Mouse (Mus musculus) hindbrain, embryonic 13.5 days (tissue): Measurements from ENCODE around the gene Rpl13a. TPM values are rescaled to one million over a fixed set of nuclear protein-coding genes. Genes with fewer than 3 reads are reported as not detected.
"Not testable (repeated sequence)": the region's sequence is repeated elsewhere in the genome, so short reads cannot be mapped to it uniquely, and the experiment has no call there.

Experiments
- ATAC-seq: fragments of 200-750 bp; cut with Nextera tagmentation; 2 replicates; pipeline ENCODE4 v1.8.0; 2017; ENCODE audit warnings: moderate TSS enrichment; ENCODE audit not compliant: low FRiP score
- H3K27ac ChIP-seq: fragments of 300-500 bp; sonication (generic); 2 replicates; pipeline ENCODE4 v1.5.1; 2015; ENCODE audit warnings: inconsistent platforms, mild to moderate bottlenecking, moderate library complexity
- H3K27me3 ChIP-seq: fragments of 300-500 bp; sonication (generic); 2 replicates; pipeline ENCODE4 v1.6.1; 2015; ENCODE audit warnings: mild to moderate bottlenecking, inconsistent platforms
- H3K36me3 ChIP-seq: fragments of 300-500 bp; sonication (generic); 2 replicates; pipeline ENCODE4 v1.6.1; 2015; ENCODE audit warnings: mild to moderate bottlenecking, inconsistent platforms
- H3K4me1 ChIP-seq: fragments of 300-500 bp; sonication (generic); replicated peaks from 2 replicates; pipeline ENCODE4 v1.6.1; 2015; ENCODE audit warnings: inconsistent platforms
- H3K4me2 ChIP-seq: fragments of 300-500 bp; sonication (generic); 2 replicates; pipeline ENCODE4 v1.6.1; 2015; ENCODE audit warnings: inconsistent platforms, mild to moderate bottlenecking, moderate library complexity
- H3K4me3 ChIP-seq: fragments of 300-500 bp; sonication (generic); 2 replicates; pipeline ENCODE4 v1.5.1; 2015; ENCODE audit warnings: mild to moderate bottlenecking, inconsistent platforms
- H3K9ac ChIP-seq: fragments of 300-500 bp; sonication (generic); 2 replicates; pipeline ENCODE4 v1.6.1; 2015; ENCODE audit warnings: mild to moderate bottlenecking, inconsistent platforms
- H3K9me3 ChIP-seq: fragments of 300-500 bp; sonication (generic); 2 replicates; pipeline ENCODE4 v1.6.1; 2016; ENCODE audit warnings: inconsistent platforms
- WGBS: fragments of 180-500 bp; shearing (Covaris S2); methylation state at CpG from one replicate; pipeline ENCODE4 v1.1.7; 2015; 5-methylcytosine and 5-hydroxymethylcytosine counted together
- polyA plus RNA-seq: library from polyadenylated mRNA; unstranded; fragments of >200 nt; fragmentation: Nextera tagmentation; extraction: Ambion mirVana; gene quantifications from 2 replicates; pipeline ENCODE4 v1.2.1, GENCODE M21; 2015

Gene Rpl13a
- polyA plus RNA-seq, 1 experiment from 2014 or later: 846 TPM

DNA sequence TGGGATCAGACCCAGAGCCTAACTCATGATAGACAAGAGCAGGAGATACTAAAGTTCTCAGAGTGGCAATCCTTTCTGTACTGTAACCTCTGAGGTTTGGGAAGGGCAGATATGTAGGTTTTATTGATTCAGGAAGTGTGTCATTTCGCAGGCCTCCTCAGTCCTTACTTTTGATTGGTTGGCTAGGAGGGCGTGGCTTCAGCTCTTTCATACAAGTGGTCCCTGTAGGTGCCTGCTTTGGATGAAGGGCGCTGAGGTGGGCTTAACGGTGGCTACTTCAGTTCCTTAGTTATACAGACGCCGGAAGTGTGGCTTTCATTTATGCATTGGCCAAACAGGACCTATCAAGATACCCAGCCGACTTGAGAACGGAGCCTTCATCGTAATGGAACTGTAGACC lies 27.0 kb upstream of the Rpl13a start:
- Histone ChIP-seq H3K4me1 (peaks cover 23% of the 10 kb centered on the region), H3K27ac (peak overlapping the region; percentile 92; the same call in 1 of the 2 replicates), H3K4me2 (peak overlapping the region; percentile 55; the same call in 1 of the 2 replicates), H3K36me3 (peaks cover 40% of the 10 kb centered on the region), H3K9ac (peak overlapping the region; percentile 43; the same call in 1 of the 2 replicates), H3K4me3 (no peak overlapping the region), H3K9me3 (no peaks in the 10 kb centered on the region), H3K27me3 (no peaks in the 10 kb centered on the region)
- WGBS: 79% methylated on average over 9 of the region's 9 CpGs
- ATAC-seq: no peak

DNA sequence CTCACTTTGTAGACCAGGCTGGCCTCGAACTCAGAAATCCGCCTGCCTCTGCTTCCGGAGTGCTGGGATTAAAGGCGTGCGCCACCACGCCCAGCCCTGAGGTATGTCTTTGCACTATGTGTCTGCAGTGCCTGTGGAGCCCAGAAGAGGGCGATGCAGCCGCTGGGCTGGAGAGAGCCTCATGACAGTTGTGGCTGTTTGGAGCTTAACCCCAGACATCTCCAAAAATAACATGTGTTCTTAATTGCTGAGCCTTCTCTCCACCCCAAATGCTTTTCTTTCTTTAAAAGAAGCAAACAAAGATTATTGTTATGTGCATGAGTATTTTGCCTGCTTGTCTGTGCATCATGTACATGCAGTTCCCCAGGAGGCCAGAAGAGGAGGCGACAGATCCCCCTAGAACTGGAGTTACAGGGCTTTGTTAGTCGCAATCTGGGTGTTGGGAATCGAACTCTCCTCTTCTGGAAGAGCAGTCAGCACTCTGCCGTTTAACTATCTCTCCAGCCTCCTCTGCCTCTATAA lies 26.5 kb upstream of the Rpl13a start:
- Histone ChIP-seq H3K9me3 (no peaks in the 10 kb centered on the region), H3K4me2 (peak overlapping the region; percentile 55), H3K36me3 (peaks cover 34% of the 10 kb centered on the region), H3K27ac (peak overlapping the region; percentile 92), H3K4me3 (peak overlapping the region; percentile 48), H3K27me3 (no peaks in the 10 kb centered on the region), H3K9ac (peak overlapping the region; percentile 83), H3K4me1 (peaks cover 25% of the 10 kb centered on the region)
- 80% methylated on average over 12 of the region's 12 CpGs for WGBS
- ATAC-seq: peak; percentile 27; the same call in 1 of the 2 replicates

DNA sequence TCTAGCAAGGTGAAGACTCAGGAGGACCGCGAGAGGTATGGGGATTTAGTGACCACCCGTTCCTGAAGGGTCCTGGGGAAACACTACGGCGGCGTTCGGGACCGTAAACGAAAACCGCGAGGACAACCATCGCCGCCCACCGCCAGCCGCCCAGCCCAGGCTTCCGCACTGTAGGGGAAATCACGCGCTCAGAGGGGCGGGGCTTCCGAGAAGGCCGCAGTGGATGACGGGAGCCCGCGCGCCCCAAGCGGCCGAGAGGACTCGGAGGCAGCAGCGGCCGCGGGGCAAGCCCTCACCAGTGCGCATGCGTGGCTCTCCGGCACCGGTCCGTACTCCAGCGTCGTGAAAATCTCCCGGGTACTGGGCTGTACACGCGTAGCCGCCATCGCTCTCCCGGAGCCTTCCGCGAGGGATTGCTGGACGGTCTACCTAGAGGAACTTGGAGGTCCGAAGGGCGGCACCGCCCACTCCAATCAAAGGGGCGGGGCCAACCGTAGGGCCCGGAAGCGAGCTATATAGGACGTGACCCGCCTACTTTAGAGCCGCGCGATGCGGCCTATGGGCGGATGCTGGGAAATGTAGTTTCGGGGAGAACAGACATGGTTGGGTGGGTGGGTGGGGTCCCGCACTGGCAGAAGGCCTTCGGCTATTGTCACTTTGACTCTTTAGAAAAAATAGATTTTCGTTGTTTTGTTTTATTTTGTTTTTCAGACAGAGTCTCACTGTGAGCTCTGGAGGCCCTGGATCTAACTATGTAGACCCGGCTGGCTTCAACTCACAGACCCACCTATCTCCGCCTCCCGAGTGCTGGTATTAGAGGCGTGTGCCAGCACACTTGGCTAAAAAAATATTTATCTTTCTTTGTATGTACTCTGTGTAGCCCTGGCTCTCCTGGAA lies 25.8 kb upstream of the Rpl13a start, which contains the start of the genes Pih1d1 and Aldh16a1:
TSS of gene Pih1d1 (plus strand) at position 208 of the 897 bp plus-strand sequence.
TSS of gene Aldh16a1 (minus strand) at position 489 of the 897 bp plus-strand sequence.
- H3K27ac ChIP-seq: peak within 1 kb of the TSS; percentile 92
- peaks cover 27% of the 10 kb centered on the region for H3K36me3 ChIP-seq
- H3K9me3 ChIP-seq: no peaks in the 10 kb centered on the region
- WGBS: 4% methylated on average over 69 of the region's 69 CpGs
- peak within 1 kb of the TSS; percentile 83 for H3K9ac ChIP-seq
- H3K4me2 ChIP-seq: peak within 1 kb of the TSS; percentile 79
- no peaks in the 10 kb centered on the region for H3K27me3 ChIP-seq
- ATAC-seq: peak; percentile 97
- H3K4me3 ChIP-seq: peak within 1 kb of the TSS; percentile 48
- H3K4me1 ChIP-seq: peaks cover 25% of the 10 kb centered on the region

DNA sequence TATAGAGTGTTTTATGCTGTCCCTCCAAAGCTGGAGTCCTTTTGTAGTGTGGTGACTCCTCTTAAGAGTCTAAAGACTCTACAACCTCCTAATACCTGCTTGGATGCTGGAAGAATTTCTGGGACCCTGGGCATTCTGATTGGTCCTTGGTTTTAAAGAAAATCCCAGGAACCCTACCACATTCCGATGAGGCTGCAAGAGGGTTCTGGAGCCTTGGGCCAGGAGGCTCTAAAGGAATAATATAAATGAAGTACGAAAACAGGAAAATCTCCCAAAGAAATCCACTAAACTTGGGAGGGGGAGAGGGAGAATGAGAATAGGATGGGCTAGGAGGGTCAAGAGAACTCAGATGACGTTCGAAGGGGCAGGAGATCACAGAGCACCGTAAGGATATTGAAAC lies 25.0 kb upstream of the Rpl13a start:
- peak overlapping the region; percentile 79 for H3K4me2 ChIP-seq
- peak overlapping the region; percentile 92 for H3K27ac ChIP-seq
- peak overlapping the region; percentile 83 for H3K9ac ChIP-seq
- H3K9me3 ChIP-seq: no peaks in the 10 kb centered on the region
- no peak for ATAC-seq
- H3K4me3 ChIP-seq: peak overlapping the region; percentile 48
- no peaks in the 10 kb centered on the region for H3K27me3 ChIP-seq
- H3K4me1 ChIP-seq: peaks cover 25% of the 10 kb centered on the region
- H3K36me3 ChIP-seq: peaks cover 20% of the 10 kb centered on the region
- 2% methylated on average over 5 of the region's 5 CpGs for WGBS

DNA sequence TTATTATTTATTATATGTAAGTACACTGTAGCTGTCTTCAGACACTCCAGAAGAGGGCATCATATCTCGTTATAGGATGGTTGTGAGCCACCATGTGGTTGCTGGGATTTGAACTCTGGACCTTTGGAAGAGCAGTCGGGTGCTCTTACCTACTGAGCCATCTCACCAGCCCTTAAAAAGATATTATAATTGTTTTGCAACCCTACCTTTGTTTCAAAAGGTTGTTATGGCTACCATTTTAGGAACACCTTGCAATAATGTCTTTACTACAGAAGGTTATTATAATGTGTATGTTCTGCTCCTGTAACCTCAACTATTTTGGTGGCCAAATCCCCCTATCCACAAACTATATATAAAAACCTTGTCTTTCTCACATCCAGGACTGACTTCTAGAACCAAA lies 24.5 kb upstream of the Rpl13a start:
- H3K9ac ChIP-seq, H3K9me3 ChIP-seq, H3K27me3 ChIP-seq, H3K4me3 ChIP-seq, ATAC-seq, H3K27ac ChIP-seq, H3K4me2 ChIP-seq: not testable (repeated sequence)
- Histone ChIP-seq H3K4me1 (peaks cover 25% of the 10 kb centered on the region), H3K36me3 (peaks cover 15% of the 10 kb centered on the region)
- WGBS: 91% methylated on average over 2 of the region's 2 CpGs

DNA sequence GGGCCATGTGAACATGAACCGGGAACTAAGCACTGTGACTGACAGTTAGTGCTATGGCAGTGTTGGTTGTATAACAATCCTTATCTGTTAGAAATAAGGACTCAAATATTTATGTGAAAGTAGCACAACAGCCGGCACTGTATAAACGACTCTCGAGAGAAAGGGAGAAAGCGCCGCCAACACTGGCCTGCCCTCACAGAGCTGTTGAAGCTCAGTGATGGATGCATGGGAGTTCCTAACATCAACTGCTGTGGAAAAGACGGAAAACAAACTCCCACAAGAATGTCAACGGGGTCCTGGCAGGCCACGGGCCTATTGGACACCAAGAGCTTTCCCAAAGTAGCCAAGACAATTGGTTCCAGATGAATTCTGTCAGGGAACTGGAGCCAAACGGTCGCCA lies 22.7 kb upstream of the Rpl13a start:
- Histone ChIP-seq H3K27me3 (no peaks in the 10 kb centered on the region), H3K9ac (no peak overlapping the region), H3K27ac (no peak overlapping the region), H3K36me3 (0 out of 2 replicates have a peak, but pooled peaks cover 10% of the 10 kb centered on the region), H3K4me2 (no peak overlapping the region), H3K4me3 (no peak overlapping the region), H3K4me1 (peaks cover 25% of the 10 kb centered on the region), H3K9me3 (no peaks in the 10 kb centered on the region)
- 54% methylated on average over 11 of the region's 11 CpGs for WGBS
- no peak for ATAC-seq

DNA sequence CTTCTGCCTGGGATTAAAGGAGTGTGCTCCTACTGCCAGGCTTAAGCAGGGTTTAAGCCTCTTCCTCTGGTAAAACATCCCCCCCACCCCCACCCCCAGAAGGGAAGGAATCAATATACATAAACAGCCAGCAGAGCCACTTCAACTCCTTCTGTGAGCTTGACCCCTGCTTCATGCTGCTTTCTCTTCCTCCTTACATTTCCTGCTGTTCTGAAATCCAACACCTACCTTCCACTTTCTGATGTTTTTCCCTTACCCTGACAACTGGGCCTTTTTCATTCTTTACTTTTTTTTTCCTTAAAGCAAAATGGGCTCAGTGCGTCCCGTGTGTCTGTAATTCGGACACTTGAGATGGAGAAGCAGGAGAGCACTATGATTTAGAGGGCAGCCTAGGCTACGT lies 21.8 kb upstream of the Rpl13a start:
- ATAC-seq: no peak
- Histone ChIP-seq H3K9me3 (no peaks in the 10 kb centered on the region), H3K4me1 (peaks cover 20% of the 10 kb centered on the region), H3K27ac (0 out of 2 replicates have a peak overlapping the region, but pooled peaks have one; percentile 52), H3K36me3 (peaks cover 18% of the 10 kb centered on the region), H3K27me3 (no peaks in the 10 kb centered on the region), H3K4me3 (no peak overlapping the region), H3K9ac (peak overlapping the region; percentile 24; the same call in 1 of the 2 replicates), H3K4me2 (no peak overlapping the region)
- 71% methylated on average over 4 of the region's 4 CpGs for WGBS

DNA sequence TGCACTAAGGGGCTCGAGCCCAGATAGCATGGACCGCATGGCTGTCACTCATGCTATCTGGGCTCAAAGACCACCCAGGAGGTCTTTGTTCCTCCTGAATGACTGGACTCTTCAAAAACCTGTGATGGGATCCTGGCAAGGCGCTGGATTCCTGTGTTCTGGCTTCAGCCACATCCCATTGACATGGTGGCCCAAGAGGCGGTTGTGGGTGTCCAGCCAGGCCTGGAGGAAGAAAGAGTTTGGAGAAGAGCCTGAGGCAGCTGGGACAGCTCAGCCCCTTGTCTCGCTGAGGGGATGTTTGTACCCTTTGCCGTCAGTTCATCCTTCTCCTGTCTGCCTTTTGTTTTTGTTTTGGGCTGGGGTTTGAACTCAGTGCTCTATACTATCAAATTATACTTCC lies 21.0 kb upstream of the Rpl13a start:
- peaks cover 24% of the 10 kb centered on the region for H3K36me3 ChIP-seq
- no peak overlapping the region for H3K4me2 ChIP-seq
- no peak overlapping the region for H3K27ac ChIP-seq
- WGBS: 25% methylated on average over 6 of the region's 6 CpGs
- no peaks in the 10 kb centered on the region for H3K9me3 ChIP-seq
- 0 out of 2 replicates have a peak overlapping the region, but pooled peaks have one; percentile 3 for H3K9ac ChIP-seq
- no peaks in the 10 kb centered on the region for H3K27me3 ChIP-seq
- ATAC-seq: no peak
- H3K4me1 ChIP-seq: peaks cover 13% of the 10 kb centered on the region
- no peak overlapping the region for H3K4me3 ChIP-seq

DNA sequence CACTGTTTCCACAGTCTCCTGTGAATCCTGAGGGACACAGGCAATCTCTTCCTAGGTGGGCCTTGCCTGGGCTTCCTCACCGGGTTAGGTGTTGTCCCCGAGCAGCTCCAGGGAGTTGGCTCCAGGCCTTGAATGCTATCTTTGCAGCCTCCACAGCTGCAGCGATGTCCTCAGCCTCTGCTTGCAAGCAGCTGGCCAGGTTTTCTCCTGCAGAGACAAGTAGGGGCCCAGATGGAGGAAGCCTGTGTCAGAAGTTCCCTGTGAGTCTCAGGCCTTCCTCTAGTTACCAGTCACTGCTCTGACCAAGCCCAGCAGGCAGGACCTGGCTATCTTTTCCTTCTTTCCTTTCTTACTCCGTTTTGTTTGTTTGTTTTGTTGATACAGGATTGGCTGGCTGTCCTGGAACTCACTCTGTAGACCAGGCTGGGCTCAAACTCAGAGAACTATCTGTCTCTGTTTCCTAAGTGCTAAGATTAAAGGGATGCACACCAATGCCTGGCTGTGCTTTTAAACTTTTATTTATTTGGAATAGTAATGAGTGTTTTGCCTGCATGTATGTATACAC lies 20.1 kb upstream of the Rpl13a start:
- Histone ChIP-seq H3K36me3 (peaks cover 34% of the 10 kb centered on the region), H3K27me3 (no peaks in the 10 kb centered on the region), H3K4me2 (no peak overlapping the region), H3K4me3 (no peak overlapping the region), H3K4me1 (peaks cover 12% of the 10 kb centered on the region), H3K9me3 (no peaks in the 10 kb centered on the region), H3K27ac (no peak overlapping the region), H3K9ac (no peak overlapping the region)
- no peak for ATAC-seq
- 66% methylated on average over 4 of the region's 4 CpGs for WGBS

DNA sequence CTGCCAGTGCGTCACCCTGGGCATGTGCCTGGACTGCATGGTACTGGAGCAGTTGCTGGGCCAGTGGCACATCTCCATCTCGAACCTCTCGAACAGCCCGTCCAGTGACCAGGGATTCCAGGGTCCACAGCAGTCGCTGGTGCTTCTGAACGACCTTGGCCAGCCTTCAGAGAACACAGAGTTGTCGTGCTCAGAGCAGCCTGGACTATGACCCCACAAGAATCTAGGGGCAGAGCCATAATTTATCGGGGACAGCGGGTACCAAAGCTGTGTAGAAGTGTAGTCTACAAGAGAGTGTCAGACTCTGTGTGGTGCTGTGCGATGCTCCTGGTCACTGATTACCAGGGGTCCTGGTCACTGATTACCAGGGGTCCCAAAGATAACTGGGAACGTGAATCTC lies 19.3 kb upstream of the Rpl13a start:
- Histone ChIP-seq H3K27ac (no peak overlapping the region), H3K4me2 (no peak overlapping the region), H3K9me3 (no peaks in the 10 kb centered on the region), H3K4me3 (no peak overlapping the region), H3K27me3 (no peaks in the 10 kb centered on the region), H3K9ac (no peak overlapping the region; the same call in 1 of the 2 replicates), H3K36me3 (peaks cover 41% of the 10 kb centered on the region), H3K4me1 (0 out of 2 replicates have a peak, but pooled peaks cover 8% of the 10 kb centered on the region)
- ATAC-seq: no peak
- WGBS: 83% methylated on average over 11 of the region's 11 CpGs

DNA sequence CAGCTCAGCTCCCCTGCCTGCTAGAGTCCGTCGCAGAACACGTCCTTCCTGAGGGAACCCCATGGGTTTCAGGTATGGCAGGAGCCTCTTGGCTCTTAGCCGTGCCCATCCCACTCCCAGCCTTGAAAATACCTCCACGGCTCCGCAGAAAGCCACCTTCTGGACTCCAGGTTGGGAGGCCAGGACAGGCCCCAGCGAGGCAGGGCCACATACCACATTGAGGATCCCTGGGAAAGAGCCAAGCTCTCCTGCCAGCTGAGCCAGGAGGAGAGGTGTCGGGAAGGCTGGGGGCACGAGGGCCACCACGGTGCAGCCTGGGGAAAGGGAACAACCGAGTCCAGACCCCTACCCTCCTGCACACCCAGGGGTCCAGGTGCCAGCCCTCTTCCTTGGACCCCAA lies 18.7 kb upstream of the Rpl13a start:
- Histone ChIP-seq H3K27me3 (no peaks in the 10 kb centered on the region), H3K4me2 (no peak overlapping the region), H3K27ac (no peak overlapping the region), H3K9me3 (no peaks in the 10 kb centered on the region), H3K36me3 (peaks cover 46% of the 10 kb centered on the region), H3K4me3 (no peak overlapping the region), H3K4me1 (0 out of 2 replicates have a peak, but pooled peaks cover 8% of the 10 kb centered on the region), H3K9ac (0 out of 2 replicates have a peak overlapping the region, but pooled peaks have one; percentile 35)
- 97% methylated on average over 11 of the region's 11 CpGs for WGBS
- no peak for ATAC-seq

DNA sequence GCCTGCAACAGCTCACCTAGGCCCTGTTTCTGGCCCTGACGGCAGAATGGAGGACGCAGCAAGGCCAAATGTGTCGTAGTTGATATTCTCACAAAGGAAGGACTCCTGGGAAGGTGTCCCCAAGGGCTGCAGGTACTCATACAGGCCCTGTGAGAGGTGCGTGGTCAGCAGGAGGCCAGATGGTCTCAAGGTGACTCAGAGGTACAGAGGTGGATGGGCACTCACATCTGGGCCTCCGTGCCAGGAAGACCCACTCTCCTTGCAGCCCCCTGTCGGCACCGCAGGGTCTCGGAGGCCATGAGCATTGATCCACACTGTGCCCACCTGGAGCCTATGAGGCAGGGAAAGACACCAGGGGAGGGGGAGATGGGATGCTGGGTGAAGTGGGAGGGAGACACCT lies 16.9 kb upstream of the Rpl13a start:
- Histone ChIP-seq H3K9ac (no peak overlapping the region), H3K27ac (no peak overlapping the region), H3K4me3 (no peak overlapping the region), H3K27me3 (no peaks in the 10 kb centered on the region), H3K36me3 (peaks cover 46% of the 10 kb centered on the region), H3K4me1 (0 out of 2 replicates have a peak, but pooled peaks cover under 1% of the 10 kb centered on the region), H3K4me2 (no peak overlapping the region), H3K9me3 (no peaks in the 10 kb centered on the region)
- ATAC-seq: no peak
- WGBS: 95% methylated on average over 8 of the region's 8 CpGs
